Mouse (Mus musculus): ENCODE results near the gene Vps26c.
A peak's percentile ranks its signal among the peaks of the same experiment; 100 is the strongest.
"Not testable (repeated sequence)": the region's sequence is repeated elsewhere in the genome, so short reads cannot be mapped to it uniquely, and the experiment has no call there.

Gene Vps26c

GRCm38 (mm10) chr16:94545781-94546562, 19.3 kb upstream of the Vps26c start:
- DNase-seq (ENCODE audit: low spot score) = no peak

GRCm38 (mm10) chr16:94544540-94545105, 18.0 kb upstream of the Vps26c start:
- no peak for DNase-seq (ENCODE audit: low spot score)

- DNase-seq (ENCODE audit: low spot score) = no peak
These were observed 16.3 kb upstream of the Vps26c start for GRCm38 (mm10) chr16:94542898-94543297.

GRCm38 (mm10) chr16:94540140-94540539, 13.5 kb upstream of the Vps26c start:
- DNase-seq (ENCODE audit: low spot score) = no peak

GRCm38 (mm10) chr16:94537159-94537527, 10.5 kb upstream of the Vps26c start:
- no peak for DNase-seq (ENCODE audit: low spot score)

GRCm38 (mm10) chr16:94536417-94537158, 10.0 kb upstream of the Vps26c start:
- no peak for DNase-seq (ENCODE audit: low spot score)

GRCm38 (mm10) chr16:94535716-94536115, 9.1 kb upstream of the Vps26c start:
- DNase-seq (ENCODE audit: low spot score) = no peak

- DNase-seq (ENCODE audit: low spot score) = no peak
These were observed 7.0 kb upstream of the Vps26c start for GRCm38 (mm10) chr16:94533679-94534078.

GRCm38 (mm10) chr16:94531268-94531667, 4.6 kb upstream of the Vps26c start:
- no peak for DNase-seq (ENCODE audit: low spot score)

- DNase-seq (ENCODE audit: low spot score) = peak; percentile 18
These were observed 916 bp upstream of the Vps26c start for GRCm38 (mm10) chr16:94527546-94527945.

GRCm38 (mm10) chr16:94527152-94527534, 513 bp upstream of the Vps26c start:
- DNase-seq (ENCODE audit: low spot score) = no peak

- DNase-seq (ENCODE audit: low spot score) = no peak
These were observed 681 bp downstream of the Vps26c start for GRCm38 (mm10) chr16:94525955-94526343.

- no peak for DNase-seq (ENCODE audit: low spot score)
These were observed 1.9 kb downstream of the Vps26c start for GRCm38 (mm10) chr16:94524691-94525090.

GRCm38 (mm10) chr16:94523594-94524377, 2.8 kb downstream of the Vps26c start:
- DNase-seq (ENCODE audit: low spot score) = no peak

GRCm38 (mm10) chr16:94519028-94519427, 7.6 kb downstream of the Vps26c start:
- DNase-seq (ENCODE audit: low spot score) = no peak

GRCm38 (mm10) chr16:94517606-94518005, 9.0 kb downstream of the Vps26c start:
- DNase-seq (ENCODE audit: low spot score) = no peak

- no peak for DNase-seq (ENCODE audit: low spot score)
These were observed 16.6 kb downstream of the Vps26c start for GRCm38 (mm10) chr16:94509983-94510382.

GRCm38 (mm10) chr16:94508769-94509168, 17.9 kb downstream of the Vps26c start:
- no peak for DNase-seq (ENCODE audit: low spot score)

- no peak for DNase-seq (ENCODE audit: low spot score)
These were observed 19.6 kb downstream of the Vps26c start for GRCm38 (mm10) chr16:94507071-94507470.

GRCm38 (mm10) chr16:94504192-94504591, 22.4 kb downstream of the Vps26c start:
- DNase-seq (ENCODE audit: low spot score) = no peak

- no peak for DNase-seq (ENCODE audit: low spot score)
These were observed 28.7 kb downstream of the Vps26c start for GRCm38 (mm10) chr16:94497911-94498310.

- DNase-seq (ENCODE audit: low spot score) = not testable (repeated sequence)
These were observed 29.5 kb downstream of the Vps26c start for GRCm38 (mm10) chr16:94497176-94497575.

All from c-Kit-positive CD71-positive TER-119-positive erythroid progenitor cells, embryonic 14.5 days (primary cell).